Mouse (Mus musculus) monocyte, adult 5-6 weeks (primary cell): ENCODE data around the gene Pard6b. TPM values are rescaled to one million over a fixed set of nuclear protein-coding genes. Genes with fewer than 3 reads are reported as not detected.
"Not testable (repeated sequence)": the region's sequence is repeated elsewhere in the genome, so short reads cannot be mapped to it uniquely, and the experiment has no call there.

ENCODE experiments used
- ATAC-seq: fragments of 153-309, 156-312 bp; replicated peaks from 2 replicates; pipeline ENCODE4 v1.8.0; 2017; ENCODE audit warnings: mild to moderate bottlenecking; ENCODE audit not compliant: low TSS enrichment, insufficient number of reproducible peaks, severe bottlenecking, poor library complexity, low FRiP score
- total RNA-seq: library from RNA; stranded (forward); fragments of 200-1000, 200-491, 200-594 nt; gene quantifications from 3 replicates; pipeline ENCODE4 v1.2.3, GENCODE M21; 2017

Pard6b gene
- total RNA-seq, 1 experiment from 2014 or later: not detected

DNA sequence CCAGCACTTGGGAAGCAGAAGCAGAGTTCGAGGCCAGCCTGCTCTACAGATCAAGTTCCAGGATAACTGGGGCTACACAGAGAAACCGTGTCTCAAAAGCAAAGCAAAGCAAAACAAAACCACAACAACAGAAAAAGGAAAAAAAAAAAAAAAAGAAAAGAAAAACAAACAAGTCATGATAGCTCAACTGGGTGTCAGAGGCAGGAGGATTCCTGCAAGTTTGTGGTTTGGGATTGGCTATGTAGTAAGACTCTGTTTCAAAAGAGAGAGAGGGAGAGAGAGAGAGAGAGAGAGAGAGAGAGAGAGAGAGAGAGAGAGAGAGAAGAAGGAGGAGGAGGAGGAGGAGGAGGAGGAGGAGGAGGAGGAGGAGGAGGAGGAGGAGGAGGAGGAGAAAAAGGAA, 22.9 kb upstream of the Pard6b start:
- ATAC-seq: not testable (repeated sequence)

DNA sequence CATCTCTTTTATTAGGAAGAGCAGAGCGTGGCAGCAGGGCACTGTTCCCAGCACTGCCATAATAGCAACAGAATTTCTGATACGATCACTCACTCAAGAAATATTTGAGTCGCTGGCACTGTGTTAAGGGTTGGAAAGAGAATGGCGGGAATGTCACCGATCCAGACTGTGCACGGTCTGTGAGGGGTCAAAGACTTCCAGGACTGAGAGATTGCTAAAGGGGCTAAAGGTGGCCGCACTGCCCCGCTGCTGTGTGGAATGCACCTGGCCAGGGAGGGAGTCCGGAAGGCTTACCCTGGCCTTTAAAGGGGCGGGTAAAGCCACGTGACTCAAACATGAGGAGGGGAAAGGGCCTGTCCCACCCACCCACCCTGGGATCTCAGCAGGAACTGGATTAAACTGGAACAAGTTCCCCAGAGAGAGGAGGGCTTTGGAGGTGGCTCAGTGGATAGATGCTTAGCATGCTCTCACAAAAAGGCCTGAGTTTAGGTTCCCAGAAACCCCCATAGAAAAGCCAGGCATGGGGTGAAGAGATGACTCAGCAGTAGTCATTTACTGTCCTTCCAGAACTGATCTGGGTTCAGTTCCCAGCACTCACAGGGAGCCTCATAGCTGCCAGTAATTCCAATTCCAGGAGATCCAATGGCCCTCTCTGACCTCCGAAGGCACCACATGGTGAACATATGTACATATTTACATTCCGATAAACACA, 22.2 kb upstream of the Pard6b start:
- ATAC-seq: no peak

DNA sequence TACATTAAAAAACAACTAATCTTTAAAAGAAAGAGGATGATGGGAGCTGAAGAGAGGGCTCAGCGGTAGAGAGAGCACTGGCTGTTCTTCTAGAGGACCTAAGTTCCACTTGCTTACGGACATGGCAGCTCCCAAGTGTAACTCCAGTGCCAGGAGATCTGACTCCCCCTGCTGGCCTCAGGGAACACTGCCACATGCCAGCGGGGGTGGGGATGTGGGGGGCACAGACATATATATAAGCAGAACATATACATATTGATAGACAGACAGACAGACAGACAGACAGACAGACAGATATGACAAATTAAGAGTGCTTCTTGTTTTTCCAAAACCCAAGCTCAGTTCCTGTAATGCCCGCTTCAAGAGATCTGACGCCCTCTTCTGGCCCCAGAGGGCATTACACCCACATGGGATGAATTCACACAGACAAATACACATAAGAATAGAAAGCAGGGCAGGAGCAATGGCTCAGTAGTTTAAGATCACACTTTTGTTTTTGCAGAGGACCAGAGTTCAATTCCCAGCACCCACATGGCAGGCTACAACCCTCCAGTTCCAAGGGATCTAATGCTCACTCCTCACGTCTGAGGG, 21.5 kb upstream of the Pard6b start:
- ATAC-seq: no peak

DNA sequence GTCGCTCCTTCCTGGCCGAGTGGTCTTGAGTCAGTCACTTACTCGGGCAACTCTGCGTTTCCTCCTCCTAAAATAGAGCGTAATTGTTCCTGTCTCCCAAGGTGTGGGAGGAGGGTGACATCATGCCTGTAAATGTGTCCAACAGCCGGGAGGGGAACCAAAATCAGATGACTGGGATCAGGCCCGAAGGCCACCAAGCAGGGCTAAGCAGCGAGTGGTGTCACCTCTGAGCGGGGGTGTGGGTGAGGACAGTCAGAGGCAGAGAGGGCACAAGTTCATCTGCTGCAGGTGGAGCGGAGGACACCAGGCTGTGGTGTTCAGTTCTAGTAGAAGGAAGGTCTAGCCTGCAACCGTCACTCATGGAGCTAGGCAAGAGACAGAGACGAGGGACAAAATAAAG, 17.1 kb upstream of the Pard6b start:
- no peak for ATAC-seq

DNA sequence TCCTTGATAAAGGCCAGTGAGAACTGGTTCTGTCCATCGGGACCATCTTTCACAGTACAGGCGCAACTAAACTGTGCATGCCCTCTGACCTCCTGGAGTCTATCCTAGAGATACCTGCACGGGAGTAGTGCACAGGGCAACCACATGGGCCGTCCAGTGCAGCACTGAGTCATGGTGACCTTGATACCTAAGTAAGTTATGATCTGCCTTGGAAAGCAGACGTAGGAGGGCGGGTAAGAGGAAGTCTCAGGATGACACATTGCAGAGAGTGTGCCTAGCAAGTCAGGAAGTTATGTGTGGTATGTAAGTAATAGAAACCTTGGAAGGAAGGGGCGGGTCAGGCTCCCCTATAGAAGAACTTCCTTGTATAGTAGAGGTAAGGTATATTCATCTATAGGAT, 15.3 kb upstream of the Pard6b start:
- ATAC-seq: no peak

DNA sequence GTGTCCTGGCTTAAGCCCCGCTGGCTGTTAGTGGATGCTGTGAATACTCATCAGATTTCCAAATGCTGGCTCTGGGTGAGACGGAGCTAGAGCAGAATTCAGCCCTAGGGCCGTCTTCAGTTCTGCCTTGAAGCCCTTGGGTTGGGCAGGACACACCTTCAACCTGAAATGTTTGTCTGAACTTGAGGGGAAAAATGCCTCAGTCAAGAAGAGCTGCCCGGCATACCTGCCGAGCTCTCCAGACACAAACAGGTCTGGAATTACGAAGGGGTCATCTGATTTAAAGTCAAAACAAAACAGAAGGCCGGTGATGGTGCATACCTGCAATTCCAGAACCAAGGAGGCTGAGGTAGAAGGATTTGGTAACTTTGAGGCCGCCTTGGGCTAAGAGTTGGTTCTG, 14.0 kb upstream of the Pard6b start:
- ATAC-seq: no peak

DNA sequence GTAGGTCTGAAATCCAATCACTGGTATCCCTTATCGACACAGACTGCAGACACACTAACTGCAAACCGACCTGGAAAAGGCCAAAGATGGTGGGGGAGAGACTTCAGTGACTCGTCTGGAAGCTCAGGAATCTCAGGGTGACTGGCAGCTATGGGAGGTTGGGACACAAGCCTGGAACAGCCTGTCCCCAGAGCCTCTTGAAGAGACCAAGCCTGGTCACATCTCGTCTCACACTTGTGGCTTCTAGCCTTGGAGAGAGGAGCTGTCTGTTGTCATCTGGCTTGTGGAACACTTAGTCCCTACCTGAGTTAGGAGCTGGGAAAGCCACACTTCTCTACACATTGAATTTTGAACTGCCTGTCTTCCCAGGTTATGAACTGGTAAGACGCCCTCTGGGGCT, 10.4 kb upstream of the Pard6b start:
- ATAC-seq: no peak

DNA sequence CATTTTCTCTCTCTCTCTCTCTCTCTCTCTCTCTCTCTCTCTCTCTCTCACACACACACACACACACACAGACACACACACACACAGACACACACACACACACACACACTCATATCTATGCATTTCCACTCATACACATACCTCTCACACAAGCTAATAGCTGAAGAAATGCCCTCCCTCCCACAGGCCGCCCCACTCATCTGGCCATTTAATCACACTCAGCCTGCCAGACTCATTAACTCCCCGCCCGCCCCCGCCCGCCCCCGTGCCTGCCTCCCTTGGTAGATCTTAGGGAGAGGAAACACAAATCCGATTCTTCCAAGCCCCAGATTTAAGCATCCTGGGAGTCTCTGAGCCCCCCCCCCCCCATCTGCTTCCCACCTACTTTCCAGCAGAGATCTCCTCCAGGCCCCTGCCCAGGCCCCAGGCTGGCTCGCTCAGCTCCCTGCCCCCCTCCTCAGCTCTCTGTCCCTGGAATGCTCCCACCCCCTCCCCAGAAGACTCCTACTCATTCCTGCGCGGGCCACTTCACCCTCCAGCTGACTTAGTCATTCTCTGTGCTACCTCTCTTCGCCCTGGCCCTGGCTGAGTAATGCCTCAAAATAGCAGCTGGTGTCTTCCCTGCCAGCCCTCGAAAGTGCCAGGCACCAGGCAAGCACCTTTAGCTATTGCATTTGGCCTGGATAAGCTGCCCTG, 8.2 kb upstream of the Pard6b start:
- ATAC-seq: no peak

DNA sequence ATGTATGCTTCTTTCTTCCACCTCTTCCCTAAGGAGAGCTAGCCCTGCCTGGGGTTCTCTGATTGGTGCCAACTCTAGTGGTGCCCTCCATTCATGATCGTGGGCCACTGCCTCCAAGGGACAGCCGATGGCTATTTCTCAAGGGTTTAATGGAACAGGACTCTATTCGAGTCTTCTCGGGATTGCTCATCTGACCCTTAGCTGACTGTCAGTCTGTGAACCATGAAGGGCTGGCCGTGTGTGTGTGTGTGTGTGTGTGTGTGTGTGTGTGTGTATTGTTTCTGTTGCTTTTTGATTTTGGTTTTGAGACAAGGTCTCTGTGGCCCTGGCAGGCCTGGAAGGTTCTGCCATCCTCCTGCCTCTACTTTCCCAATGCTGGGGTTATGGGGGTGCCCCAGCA, 7.1 kb upstream of the Pard6b start:
- ATAC-seq: no peak

DNA sequence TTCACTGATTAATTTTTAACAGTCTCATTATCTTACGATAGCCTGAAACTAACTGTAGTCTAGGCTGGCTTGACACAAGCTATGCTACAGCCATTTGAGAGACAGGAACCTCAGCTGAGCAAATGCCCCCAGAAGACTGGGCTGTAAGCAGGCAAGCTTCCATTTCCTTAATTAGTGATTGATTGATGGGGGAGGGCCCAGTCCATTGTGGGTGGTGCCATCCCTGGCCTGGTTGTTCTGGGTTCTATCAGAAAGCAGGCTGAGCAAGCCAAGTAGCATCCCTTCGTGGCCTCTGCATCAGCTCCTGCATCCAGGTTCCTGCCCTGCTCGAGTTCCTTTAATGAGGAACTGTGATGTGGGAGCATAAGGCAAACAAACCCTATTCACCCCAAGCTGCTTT, 6.3 kb upstream of the Pard6b start:
- no peak for ATAC-seq

DNA sequence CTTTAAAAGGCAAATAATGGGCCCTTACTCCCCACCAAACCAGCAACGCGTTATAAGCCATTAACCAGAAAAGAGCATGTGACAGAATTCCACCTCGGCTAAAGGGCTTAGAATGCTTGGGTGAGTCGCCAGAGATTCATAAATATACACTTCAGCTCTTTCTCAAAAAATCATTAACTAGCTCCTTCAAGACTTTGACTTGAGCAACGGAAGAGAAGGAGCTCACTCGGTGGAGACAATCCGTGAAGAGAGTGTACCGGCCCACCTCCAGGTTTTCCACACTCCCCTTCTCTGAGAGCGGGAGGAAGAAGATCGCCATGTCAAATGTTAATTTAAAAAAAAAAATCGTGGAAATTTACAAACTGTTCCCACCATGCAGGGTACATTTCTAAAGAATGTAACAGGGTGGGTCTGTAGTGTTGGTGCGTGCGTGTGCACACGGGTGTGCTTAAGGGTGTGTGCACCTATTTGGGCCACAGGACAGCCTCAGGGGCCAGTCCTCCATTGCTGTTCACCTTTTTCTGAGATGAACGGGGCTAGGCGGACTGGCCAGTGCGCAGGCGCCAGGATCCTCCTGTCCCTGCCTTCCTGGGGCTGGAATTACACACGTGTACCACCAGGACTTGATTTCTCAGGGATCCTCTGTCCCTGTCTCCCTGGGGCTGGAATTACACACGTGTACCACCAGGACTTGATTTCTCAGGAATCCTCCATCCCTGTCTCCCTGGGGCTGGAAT, 3.8 kb upstream of the Pard6b start:
- no peak for ATAC-seq

DNA sequence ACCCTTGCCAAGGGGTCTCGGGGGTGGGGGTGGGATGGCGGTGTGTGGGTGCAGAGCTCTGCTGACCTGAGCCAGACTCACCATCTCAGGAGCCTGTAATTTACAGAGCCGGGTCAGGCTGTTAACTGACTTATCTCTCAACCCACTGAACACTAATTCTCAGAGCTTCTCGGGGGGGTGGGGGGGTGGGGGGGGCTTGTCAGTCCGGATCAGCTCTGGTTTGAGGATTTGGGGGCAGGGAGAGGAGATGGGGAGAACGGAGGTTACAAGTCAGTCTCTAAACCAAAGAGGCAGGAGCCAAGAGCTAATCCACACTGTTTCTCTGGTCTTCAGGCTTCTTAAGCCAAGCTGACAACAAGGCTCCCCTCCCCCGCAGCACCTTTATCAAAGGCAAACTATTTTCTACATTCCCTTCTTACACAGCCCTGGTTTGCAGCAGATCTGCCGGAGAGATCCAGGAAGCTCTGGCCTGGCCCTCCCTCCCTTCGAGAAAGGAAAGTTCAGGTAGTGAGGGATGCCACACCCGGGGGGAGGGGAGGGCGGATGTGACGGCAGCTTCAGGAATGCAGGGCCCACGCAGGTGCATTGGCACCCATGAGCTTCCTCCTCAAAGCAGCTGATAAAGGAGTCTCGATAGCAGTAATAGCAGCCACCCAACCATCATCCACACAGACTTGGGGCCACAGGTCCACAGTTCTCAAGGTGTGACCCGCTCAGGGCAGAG, 2.5 kb upstream of the Pard6b start:
- no peak for ATAC-seq

DNA sequence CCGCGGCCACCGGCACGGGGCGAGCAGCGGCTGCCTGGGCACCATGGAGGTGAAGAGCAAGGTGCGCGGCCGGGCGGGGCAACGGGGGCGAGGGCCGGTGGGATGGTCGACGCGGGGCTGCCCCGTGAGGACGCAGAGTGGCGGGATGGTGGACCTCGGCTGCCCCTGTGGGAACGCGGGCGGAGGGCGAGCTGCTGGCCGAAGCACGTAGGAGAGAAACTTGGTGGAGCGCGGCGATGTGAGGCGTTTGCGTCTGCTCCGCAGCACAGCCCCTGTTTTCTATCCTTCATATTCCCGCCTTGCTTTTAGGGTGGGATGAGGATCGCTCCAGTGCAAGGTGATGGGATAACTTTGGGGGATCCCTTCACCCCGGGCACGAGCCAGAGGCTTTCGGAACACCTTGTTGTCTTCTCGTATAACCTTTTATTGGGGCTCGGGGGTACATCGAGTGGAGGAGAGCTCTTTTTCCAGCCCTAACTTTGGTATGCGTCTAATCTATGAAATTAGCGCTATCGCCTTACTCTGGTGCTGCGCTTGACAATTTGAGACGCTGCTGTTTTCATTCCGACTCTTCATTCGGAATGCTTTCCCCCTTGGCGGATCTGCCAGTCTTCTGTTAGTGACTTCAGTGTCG, 612 bp downstream of the Pard6b start:
- ATAC-seq: no peak

DNA sequence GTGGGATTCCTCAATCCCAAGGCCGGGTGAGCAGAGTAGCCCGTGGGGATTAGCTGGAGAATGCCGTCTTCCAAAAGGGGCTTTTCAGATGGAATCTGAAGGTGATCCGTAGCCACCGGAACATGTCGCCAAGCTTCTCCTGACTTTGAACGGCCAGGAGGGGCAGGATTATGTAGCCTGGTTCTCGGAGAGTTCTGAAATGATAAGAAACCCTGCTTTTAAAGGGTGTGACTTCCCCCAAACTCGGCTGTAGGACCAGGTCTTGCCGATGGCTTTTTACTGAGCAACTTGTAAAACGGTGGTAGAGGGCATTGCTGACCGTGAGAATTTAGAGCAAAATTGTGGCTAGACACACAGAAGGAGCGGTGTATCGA, 1.1 kb downstream of the Pard6b start:
- no peak for ATAC-seq

DNA sequence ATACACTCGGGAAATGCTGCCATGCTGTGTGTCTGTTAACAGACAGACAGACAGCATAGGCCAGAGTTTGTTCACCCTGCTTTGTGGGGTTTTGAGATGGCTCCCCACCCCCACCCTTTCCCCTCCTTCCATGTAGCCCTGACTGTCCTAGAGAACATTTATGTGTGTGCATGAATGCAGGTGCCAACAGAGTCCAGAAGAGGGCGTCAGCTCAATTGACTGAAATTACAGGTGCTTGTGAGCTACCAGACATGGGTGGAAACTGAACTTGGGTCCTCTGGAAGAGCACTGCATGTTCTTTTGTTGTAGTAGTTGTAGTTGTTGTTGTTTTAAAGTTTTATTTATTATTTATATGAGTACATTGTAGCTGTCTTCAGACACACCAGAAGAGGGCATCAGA, 2.8 kb downstream of the Pard6b start:
- ATAC-seq: no peak

DNA sequence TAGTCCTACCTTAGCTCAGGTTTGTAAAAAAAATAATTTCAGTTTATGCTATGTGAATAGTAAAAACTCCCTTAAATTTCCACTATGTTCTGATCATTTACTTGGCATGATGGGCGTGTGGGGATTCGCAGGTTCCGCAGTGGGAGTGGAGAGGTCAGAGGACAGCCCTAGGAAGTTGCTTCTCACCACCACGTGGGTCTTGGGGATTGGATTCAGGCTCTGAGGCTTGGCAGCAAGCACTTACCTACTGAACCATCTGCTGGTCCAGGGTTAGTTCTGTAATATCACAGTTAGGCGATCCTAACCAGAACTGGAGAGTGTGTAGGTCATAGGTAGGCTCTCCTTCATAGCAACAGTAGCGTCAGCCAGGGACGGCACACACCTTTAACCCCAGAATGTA, 3.4 kb downstream of the Pard6b start:
- ATAC-seq: no peak

DNA sequence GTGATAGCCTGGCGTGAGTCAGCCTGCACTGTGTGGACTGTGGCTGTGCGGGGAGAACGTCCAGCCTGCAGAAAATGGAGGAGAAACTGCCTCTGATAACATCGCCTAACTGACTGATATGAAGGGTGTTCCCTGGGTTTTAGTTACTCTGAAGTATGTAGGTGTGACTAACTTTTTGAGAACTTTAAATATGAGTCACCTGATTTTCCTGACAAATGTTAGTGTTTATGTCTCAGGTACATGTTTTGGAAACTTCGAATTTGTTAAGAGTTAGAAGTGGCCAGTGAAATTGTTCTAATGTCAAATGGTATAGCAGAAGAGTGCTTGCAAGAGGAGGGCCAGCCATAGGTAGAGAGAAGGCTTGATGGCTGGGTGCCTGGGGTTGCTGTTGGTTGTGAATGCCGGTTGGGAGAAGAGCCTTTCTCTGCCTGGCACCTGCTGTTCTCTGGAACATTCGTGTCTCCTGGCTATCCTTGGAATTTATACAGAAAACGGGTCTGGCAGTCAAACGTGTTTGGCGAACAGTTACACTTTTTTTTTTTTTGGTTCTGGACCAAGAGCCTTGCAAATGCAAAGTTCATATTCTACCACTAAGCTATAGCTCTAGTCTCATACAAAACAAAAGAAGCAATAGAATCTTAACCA, 4.9 kb downstream of the Pard6b start:
- ATAC-seq: no peak

DNA sequence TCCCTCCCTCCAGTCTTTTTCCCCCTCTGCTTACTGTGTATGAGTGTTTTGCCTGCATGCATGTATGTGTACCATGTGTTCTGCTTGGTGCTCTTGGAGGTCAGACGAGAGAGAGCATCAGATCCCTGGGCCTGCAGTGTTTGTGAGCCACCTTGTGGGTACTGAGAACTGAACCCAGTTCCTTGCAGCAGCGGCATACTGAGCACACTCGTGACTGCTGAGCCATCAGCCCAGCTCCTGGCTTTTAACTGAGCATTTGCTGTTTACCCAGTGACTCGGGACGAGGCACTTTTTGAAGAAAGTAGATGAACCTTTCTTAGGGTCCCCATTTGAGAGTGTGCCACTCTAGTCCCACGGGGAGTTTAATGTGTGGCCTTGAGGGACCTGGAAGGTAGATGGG, 5.5 kb downstream of the Pard6b start:
- ATAC-seq: no peak
